Mouse (Mus musculus): ENCODE measurements around the gene Gltpd2.

The Gltpd2 gene

DNA sequence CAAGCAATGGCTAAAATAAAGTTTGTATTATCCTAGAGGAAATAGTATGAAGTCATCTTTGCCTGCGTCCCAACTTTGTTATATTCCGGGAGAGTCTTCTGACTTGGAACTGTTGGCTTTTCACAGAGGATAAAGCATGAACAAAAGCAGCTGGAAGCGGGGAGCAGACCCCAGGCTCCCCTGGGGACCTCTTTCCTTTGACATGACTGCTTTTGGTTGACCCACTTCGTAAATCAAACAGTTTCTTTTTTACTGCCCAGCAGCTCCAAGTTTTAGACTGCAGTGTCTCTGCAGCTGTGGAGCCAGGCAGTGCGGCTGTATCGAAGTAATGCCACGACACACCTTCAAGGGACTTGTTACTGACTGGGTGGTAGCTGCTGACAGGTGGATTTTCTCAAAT is 47.6 kb downstream of the Gltpd2 start:
- DNase-seq, result no peak

All from embryo, embryonic 11 days (tissue).